Mouse (Mus musculus) lung, postnatal 0 days (tissue): ENCODE data around the gene Slc16a9. TPM values are rescaled to one million over a fixed set of nuclear protein-coding genes. Genes with fewer than 3 reads are reported as not detected.

Experiments used
- ATAC-seq: fragments of 200-750 bp; cut with Nextera tagmentation; 2 replicates; pipeline ENCODE4 v1.8.0; 2017; ENCODE audit warnings: moderate library complexity
- DNase-seq: peaks from one replicate; pipeline ENCODE4 v3.0.0-alpha.2; 2016; ENCODE audit warnings: low spot score
- H3K27ac ChIP-seq: fragments of 300-500 bp; sonication (generic); 2 replicates; pipeline ENCODE4 v1.5.1; 2014; ENCODE audit warnings: antibody characterized with exemption, mild to moderate bottlenecking, low read length, mixed read lengths
- H3K27me3 ChIP-seq: fragments of 300-500 bp; sonication (generic); replicated peaks from 2 replicates; pipeline ENCODE4 v1.6.1; 2014; ENCODE audit warnings: low read length, mixed read lengths; ENCODE audit not compliant: insufficient read depth
- H3K36me3 ChIP-seq: fragments of 300-500 bp; sonication (generic); 2 replicates; pipeline ENCODE4 v1.6.1; 2014; ENCODE audit warnings: low read length, mixed read lengths; ENCODE audit not compliant: insufficient read depth
- H3K4me1 ChIP-seq: fragments of 300-500 bp; sonication (generic); 2 replicates; pipeline ENCODE4 v1.6.1; 2014; ENCODE audit warnings: antibody characterized with exemption, low read depth, low read length, mixed read lengths; ENCODE audit not compliant: insufficient read depth
- H3K4me2 ChIP-seq: fragments of 300-500 bp; sonication (generic); replicated peaks from 2 replicates; pipeline ENCODE4 v1.6.1; 2014; ENCODE audit warnings: low read depth, mild to moderate bottlenecking, low read length, moderate library complexity, mixed read lengths
- H3K4me3 ChIP-seq: fragments of 300-500 bp; sonication (generic); 2 replicates; pipeline ENCODE4 v1.5.1; 2014; ENCODE audit warnings: low read depth, low read length
- H3K9ac ChIP-seq: fragments of 300-500 bp; sonication (generic); replicated peaks from 2 replicates; pipeline ENCODE4 v1.6.1; 2014; ENCODE audit warnings: low read depth, mild to moderate bottlenecking
- H3K9me3 ChIP-seq: fragments of 300-500 bp; sonication (generic); 2 replicates; pipeline ENCODE4 v1.6.1; 2016; ENCODE audit warnings: low read length, mixed read lengths
- CTCF ChIP-seq: IDR thresholded peaks from 2 replicates; pipeline ENCODE4 v1.5.1; 2016; ENCODE audit warnings: antibody characterized with exemption, mild to moderate bottlenecking
- EP300 ChIP-seq: IDR thresholded peaks from 2 replicates; pipeline ENCODE4 v1.6.1; 2016; ENCODE audit warnings: antibody characterized with exemption, mild to moderate bottlenecking, control low read depth
- WGBS: fragments of 180-500 bp; shearing (Covaris S2); extraction: QIAGEN DNeasy Blood & Tissue Kit; methylation state at CpG from one replicate; pipeline ENCODE4 v1.1.7; 2014; 5-methylcytosine and 5-hydroxymethylcytosine counted together
- polyA plus RNA-seq: library from polyadenylated mRNA; unstranded; fragments of >200 nt; fragmentation: Nextera tagmentation; extraction: Ambion mirVana; gene quantifications from 2 replicates; pipeline ENCODE4 v1.2.1, GENCODE M21; 2015

Slc16a9 gene
- polyA plus RNA-seq, 1 experiment from 2014 or later: 24.8 TPM

- no peak for DNase-seq
- H3K4me3 ChIP-seq: no peak overlapping the region
- TF ChIP-seq CTCF (peak; percentile 48), EP300 (no peak)
- H3K27me3 ChIP-seq: no peaks in the 10 kb centered on the region
- H3K27ac ChIP-seq: no peak overlapping the region
- no peak overlapping the region for H3K9ac ChIP-seq
- H3K4me1 ChIP-seq: no peaks in the 10 kb centered on the region
- no peak for ATAC-seq
- H3K9me3 ChIP-seq: no peaks in the 10 kb centered on the region
- H3K36me3 ChIP-seq: no peaks in the 10 kb centered on the region
- WGBS: 84% methylated on average over 6 of the region's 6 CpGs
- no peak overlapping the region for H3K4me2 ChIP-seq
Observed at GRCm38 (mm10) chr10:70303203-70303602, 58.3 kb downstream of the Slc16a9 start.

GRCm38 (mm10) chr10:70305683-70306082 is 60.8 kb downstream of the Slc16a9 start:
- WGBS: 73% methylated on average over 5 of the region's 5 CpGs

GRCm38 (mm10) chr10:70309416-70309815 is 64.5 kb downstream of the Slc16a9 start:
- Histone ChIP-seq H3K9me3 (no peaks in the 10 kb centered on the region), H3K36me3 (no peaks in the 10 kb centered on the region), H3K4me2 (no peak overlapping the region), H3K4me1 (no peaks in the 10 kb centered on the region), H3K27me3 (no peaks in the 10 kb centered on the region), H3K27ac (no peak overlapping the region), H3K4me3 (no peak overlapping the region), H3K9ac (no peak overlapping the region)
- DNase-seq (no peak), ATAC-seq (no peak)
- no peak for TF ChIP-seq CTCF
- TF ChIP-seq EP300: no peak
- WGBS: 83% methylated on average over 8 of the region's 8 CpGs

More at GRCm38 (mm10) chr10:70305683-70306082, 60.8 kb downstream of the Slc16a9 start:
- no peaks in the 10 kb centered on the region for H3K27me3 ChIP-seq
- no peak overlapping the region for H3K9ac ChIP-seq
- no peak for ATAC-seq
- H3K4me2 ChIP-seq: no peak overlapping the region
- no peak overlapping the region for H3K4me3 ChIP-seq
- H3K9me3 ChIP-seq: no peaks in the 10 kb centered on the region
- no peaks in the 10 kb centered on the region for H3K36me3 ChIP-seq
- TF ChIP-seq EP300 (no peak), CTCF (no peak)
- no peaks in the 10 kb centered on the region for H3K4me1 ChIP-seq
- DNase-seq: no peak
- H3K27ac ChIP-seq: no peak overlapping the region

GRCm38 (mm10) chr10:70310646-70311045 is 65.7 kb downstream of the Slc16a9 start:
- no peaks in the 10 kb centered on the region for H3K36me3 ChIP-seq
- no peak overlapping the region for H3K9ac ChIP-seq
- no peak overlapping the region for H3K27ac ChIP-seq
- no peaks in the 10 kb centered on the region for H3K27me3 ChIP-seq
- TF ChIP-seq EP300 (no peak), CTCF (no peak)
- no peak overlapping the region for H3K4me2 ChIP-seq
- ATAC-seq (no peak), DNase-seq (no peak)
- 59% methylated on average over 5 of the region's 5 CpGs for WGBS
- H3K4me3 ChIP-seq: no peak overlapping the region
- H3K9me3 ChIP-seq: no peaks in the 10 kb centered on the region
- no peaks in the 10 kb centered on the region for H3K4me1 ChIP-seq

- TF ChIP-seq CTCF: no peak
- no peak for TF ChIP-seq EP300
- no peak overlapping the region for H3K4me2 ChIP-seq
Observed at GRCm38 (mm10) chr10:70315895-70316294, 71.0 kb downstream of the Slc16a9 start.

GRCm38 (mm10) chr10:70316856-70317255 is 72.0 kb downstream of the Slc16a9 start:
- 80% methylated on average over 7 of the region's 7 CpGs for WGBS
- no peak overlapping the region for H3K27ac ChIP-seq
- no peak overlapping the region for H3K4me2 ChIP-seq
- H3K4me1 ChIP-seq: no peaks in the 10 kb centered on the region
- DNase-seq: no peak
- H3K9ac ChIP-seq: no peak overlapping the region
- no peaks in the 10 kb centered on the region for H3K9me3 ChIP-seq
- TF ChIP-seq CTCF (no peak), EP300 (no peak)
- H3K36me3 ChIP-seq: no peaks in the 10 kb centered on the region
- ATAC-seq: no peak
- H3K27me3 ChIP-seq: no peaks in the 10 kb centered on the region
- H3K4me3 ChIP-seq: no peak overlapping the region

More at GRCm38 (mm10) chr10:70315895-70316294, 71.0 kb downstream of the Slc16a9 start:
- 80% methylated on average over 6 of the region's 6 CpGs for WGBS
- Histone ChIP-seq H3K4me3 (no peak overlapping the region), H3K4me1 (no peaks in the 10 kb centered on the region), H3K9ac (no peak overlapping the region), H3K9me3 (no peaks in the 10 kb centered on the region), H3K27ac (no peak overlapping the region), H3K36me3 (no peaks in the 10 kb centered on the region), H3K27me3 (no peaks in the 10 kb centered on the region)
- DNase-seq: no peak
- no peak for ATAC-seq

GRCm38 (mm10) chr10:70317394-70317965 is 72.6 kb downstream of the Slc16a9 start:
- H3K27me3 ChIP-seq: no peaks in the 10 kb centered on the region
- no peak overlapping the region for H3K4me3 ChIP-seq
- no peak overlapping the region for H3K9ac ChIP-seq
- H3K9me3 ChIP-seq: no peaks in the 10 kb centered on the region
- H3K36me3 ChIP-seq: no peaks in the 10 kb centered on the region
- TF ChIP-seq CTCF (no peak), EP300 (no peak)
- no peaks in the 10 kb centered on the region for H3K4me1 ChIP-seq
- no peak overlapping the region for H3K27ac ChIP-seq
- WGBS: 81% methylated on average over 13 of the region's 13 CpGs
- ATAC-seq (no peak), DNase-seq (no peak)
- no peak overlapping the region for H3K4me2 ChIP-seq
